Mouse (Mus musculus) CD4-positive, CD25-positive, alpha-beta regulatory T cell, adult 2 months (primary cell): Measurements from ENCODE around the gene Dock9.
"Not testable (repeated sequence)": the region's sequence is repeated elsewhere in the genome, so short reads cannot be mapped to it uniquely, and the experiment has no call there.

ENCODE experiments used
- DNase-seq: peaks from one replicate; pipeline ENCODE4 v3.0.0-alpha.2; 2012; ENCODE audit warnings: low read depth, low spot score

The Dock9 gene

GRCm38 (mm10) chr14:121623996-121624542 lies 173.6 kb downstream of the Dock9 start:
- not testable (repeated sequence) for DNase-seq

GRCm38 (mm10) chr14:121621806-121622205 lies 175.8 kb downstream of the Dock9 start:
- DNase-seq: no peak

GRCm38 (mm10) chr14:121620567-121620966 lies 177.1 kb downstream of the Dock9 start:
- no peak for DNase-seq

- no peak for DNase-seq
These were observed 177.5 kb downstream of the Dock9 start for GRCm38 (mm10) chr14:121620157-121620556.

DNA sequence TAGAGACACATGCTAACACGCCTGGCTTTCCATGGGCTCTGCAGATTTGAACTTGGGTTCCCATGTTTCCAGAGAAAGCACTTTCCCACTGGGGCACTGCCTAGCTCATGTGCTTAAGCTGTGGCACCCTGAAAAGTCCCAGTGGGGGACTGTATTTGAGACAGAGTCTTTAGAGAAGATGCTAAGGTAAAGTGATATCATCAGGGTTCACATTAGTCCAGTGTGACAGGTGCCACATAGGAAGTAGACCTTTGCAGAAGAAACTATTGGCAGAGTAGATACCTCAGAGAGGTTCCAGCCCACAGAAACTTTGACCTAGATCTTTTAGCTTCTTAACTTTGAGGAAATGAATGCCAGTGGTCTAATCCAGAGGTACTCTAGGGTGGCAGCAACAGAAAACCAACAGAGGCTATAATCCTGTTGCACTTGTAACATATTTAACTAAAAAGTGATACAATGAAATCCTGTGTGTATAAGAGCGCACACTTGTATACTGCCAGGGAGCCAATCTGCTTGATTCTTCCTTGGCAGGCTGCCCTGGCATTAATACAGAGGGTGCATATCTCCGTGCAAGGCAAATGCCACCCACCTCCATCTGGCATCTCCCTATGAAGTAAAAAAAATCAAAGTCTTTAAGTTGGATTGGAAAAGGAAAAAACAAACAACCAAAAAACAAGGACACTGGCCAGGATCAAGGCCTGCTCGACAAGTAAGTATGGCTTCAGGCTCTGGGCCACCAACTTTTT lies 179.8 kb downstream of the Dock9 start:
- no peak for DNase-seq

DNA sequence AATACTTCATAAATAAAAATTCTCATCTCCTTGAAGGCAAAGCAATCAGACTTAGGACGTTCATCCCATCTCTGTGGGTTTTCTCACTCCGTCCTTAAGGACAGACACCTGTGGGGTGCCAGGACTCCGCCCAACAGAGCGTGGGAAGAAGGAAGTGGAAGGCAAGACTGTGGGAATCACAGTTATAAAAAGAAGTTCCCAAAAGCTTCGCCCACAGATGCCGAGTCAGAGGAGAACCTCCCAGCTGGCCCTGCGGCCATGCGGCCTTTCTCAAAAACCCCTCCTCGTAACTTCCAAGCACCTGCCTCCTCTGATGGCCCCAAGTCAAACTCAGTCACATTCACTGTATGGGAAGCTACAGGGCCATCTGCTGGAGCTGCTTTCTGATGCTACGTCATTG lies 182.2 kb downstream of the Dock9 start:
- no peak for DNase-seq

DNA sequence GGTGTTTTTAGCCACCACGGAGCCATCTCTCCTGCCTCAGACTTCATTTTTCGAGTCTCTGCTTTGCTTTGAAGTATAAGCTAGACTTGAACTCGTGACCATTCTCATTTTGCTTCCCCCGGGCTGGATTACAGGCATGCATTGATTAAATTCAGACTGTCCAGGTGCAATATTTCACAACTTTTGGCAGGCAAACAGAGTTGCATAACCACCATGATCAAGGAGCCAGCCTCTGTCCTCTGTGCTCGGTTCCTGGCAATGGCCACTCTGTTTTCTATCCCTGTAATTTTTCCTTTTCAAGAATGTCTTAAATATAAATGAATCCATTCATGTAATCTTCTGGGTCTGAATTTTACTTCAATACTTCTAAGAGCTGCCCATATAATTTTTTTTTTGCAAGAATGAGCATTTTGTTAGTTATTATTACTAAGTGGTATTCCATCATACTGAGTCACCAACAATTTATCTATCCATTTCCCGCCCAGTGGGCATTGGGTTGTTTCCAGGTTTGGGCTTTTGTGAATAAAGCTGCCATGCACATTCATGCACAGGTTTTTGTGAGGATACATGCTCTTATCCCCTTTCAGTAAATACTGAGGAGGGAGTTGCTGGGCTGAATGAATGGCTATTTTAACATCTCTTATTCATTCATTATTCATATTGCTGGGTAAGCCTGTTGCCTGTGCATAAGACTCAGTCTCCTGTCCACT lies 183.0 kb downstream of the Dock9 start:
- DNase-seq: no peak

DNA sequence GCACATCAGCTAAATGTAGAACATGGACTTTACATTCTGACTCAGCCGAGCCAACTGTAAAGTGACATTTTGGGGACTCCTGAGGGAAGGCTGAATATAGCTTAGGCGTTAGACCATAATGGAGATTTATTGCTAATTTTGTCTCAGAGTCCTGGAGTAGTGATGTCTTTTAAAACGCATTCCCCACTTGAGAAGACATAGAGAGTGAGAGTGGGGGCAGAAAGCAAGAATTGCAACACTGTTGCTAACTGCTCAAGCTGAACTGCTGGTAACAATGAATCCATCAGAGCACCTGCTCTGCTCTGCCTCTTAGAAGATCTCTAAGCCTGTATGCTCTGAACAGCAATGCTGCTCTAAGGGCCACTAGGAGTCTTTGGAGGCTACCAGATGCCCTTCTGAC lies 184.1 kb downstream of the Dock9 start:
- no peak for DNase-seq

- DNase-seq: no peak
These were observed 184.7 kb downstream of the Dock9 start for GRCm38 (mm10) chr14:121612926-121613325.

- DNase-seq: no peak
These were observed 186.1 kb downstream of the Dock9 start for GRCm38 (mm10) chr14:121611533-121611932.

GRCm38 (mm10) chr14:121611098-121611497 lies 186.5 kb downstream of the Dock9 start:
- DNase-seq: no peak

DNA sequence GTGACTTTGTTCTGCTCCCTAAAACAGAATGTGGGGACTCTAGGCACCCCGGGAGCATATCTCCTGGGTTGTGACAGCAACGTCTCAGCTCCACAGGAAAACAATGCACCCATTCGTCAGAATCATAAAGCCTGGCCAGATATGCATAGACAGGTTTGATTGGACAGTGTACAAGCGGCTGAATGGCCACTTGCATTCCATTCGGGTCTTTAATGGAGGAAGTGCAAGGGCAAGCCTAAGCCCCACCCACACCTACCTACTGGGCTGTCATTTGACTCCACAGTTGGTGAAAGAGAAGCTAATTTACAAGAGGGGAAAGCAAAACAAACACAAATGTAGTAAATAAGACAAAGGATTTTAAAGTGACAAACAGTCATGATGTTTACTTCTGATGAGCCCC lies 189.1 kb downstream of the Dock9 start:
- no peak for DNase-seq

- no peak for DNase-seq
These were observed 191.2 kb downstream of the Dock9 start for GRCm38 (mm10) chr14:121606433-121606832.

DNA sequence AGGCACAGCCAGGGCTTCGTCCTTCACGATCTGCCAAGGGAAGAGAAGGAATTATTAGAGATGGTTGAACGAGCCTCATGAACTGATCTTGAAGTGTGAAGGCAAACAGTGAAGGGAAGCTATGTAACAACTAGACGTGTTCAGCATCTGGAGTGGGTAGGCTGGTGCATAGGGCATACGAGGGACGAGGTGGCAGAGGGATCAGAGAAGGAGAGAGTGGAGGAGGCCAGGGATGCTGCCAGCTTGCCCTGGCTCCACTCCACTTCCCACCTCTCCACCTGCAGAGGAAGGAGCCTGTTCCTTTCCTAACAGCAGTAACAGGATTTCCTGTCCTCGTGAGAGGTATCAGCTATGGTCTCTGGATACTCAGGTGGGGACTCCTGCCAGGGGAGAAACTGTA lies 192.4 kb downstream of the Dock9 start:
- DNase-seq: no peak

GRCm38 (mm10) chr14:121604565-121604964 lies 193.1 kb downstream of the Dock9 start:
- DNase-seq: no peak

DNA sequence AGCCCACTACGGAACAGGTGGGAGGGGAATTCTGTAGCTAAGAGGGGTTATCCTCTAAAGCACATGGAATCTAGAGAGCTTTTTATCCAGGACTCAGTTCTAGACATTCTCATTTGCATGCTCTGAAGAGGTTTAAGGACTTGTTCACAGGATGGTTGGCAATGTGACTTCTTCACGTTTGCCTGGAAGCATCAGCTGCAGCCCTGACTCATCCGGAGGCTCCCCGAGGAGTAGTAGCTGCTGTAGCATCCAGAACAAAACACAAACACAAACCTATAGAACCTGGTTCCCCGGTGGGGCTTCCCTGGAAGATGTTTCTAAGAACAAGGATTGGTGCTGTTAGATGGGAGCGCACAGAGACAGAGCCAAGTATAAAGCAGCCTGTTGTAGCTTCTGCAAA lies 195.0 kb downstream of the Dock9 start:
- no peak for DNase-seq

GRCm38 (mm10) chr14:121600538-121600937 lies 197.1 kb downstream of the Dock9 start:
- DNase-seq: no peak

GRCm38 (mm10) chr14:121597073-121597472 lies 200.6 kb downstream of the Dock9 start:
- DNase-seq: no peak

DNA sequence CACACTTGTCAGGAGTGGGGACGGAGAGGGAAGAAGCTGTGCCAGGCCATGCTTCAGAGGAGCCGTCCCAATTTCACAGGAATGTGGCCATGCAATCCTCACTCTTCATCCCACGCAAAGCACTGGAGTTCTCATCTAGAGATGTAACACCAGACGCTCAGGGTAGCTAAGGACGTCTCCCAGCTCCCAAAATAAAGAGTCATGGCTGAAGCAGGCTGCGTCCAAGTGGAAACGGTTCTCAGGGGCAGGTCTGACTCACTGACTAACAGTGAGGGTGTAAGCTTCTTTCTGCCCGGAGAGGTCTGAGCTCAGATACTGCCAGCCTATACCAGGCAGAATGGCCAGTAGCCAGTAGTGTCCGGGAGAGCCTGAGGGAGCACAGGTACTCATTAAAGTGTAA lies 201.0 kb downstream of the Dock9 start:
- DNase-seq: no peak

GRCm38 (mm10) chr14:121594684-121595083 lies 203.0 kb downstream of the Dock9 start:
- DNase-seq: no peak

DNA sequence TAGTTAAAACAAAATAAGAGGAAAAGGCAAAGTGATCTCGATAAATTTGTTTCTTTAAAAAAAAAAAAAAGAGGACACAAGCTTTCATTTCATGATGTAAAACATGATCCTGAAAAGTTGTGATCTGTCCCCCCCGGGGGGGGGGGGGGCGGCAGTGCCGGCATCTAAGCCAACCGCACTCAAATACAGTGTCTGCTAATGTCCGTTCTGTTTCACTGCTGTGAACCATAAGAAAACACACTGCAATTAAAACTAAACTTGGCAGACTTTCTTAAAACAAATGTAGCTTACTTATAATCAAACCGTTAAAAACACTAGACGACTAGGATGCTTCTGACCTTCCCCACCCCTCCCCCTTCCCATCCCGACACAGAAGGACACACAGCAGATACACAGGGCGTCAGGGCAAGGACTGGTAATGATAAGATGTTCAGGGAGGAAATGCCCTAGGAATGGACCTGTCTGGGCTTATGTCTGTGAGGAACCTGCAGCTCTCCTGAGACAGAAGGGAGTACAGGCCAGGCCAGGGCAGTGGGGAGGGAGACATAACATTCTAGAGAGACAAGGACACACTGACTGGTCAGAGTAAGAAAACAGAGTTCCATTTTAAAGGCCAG lies 204.2 kb downstream of the Dock9 start:
- no peak for DNase-seq

- DNase-seq: no peak
These were observed 204.7 kb downstream of the Dock9 start for GRCm38 (mm10) chr14:121592890-121593289.
